Mouse (Mus musculus): ENCODE measurements around the gene Tmco3.
A peak's percentile ranks its signal among the peaks of the same experiment; 100 is the strongest.
"Not testable (repeated sequence)": the region's sequence is repeated elsewhere in the genome, so short reads cannot be mapped to it uniquely, and the experiment has no call there.

The Tmco3 gene

DNA sequence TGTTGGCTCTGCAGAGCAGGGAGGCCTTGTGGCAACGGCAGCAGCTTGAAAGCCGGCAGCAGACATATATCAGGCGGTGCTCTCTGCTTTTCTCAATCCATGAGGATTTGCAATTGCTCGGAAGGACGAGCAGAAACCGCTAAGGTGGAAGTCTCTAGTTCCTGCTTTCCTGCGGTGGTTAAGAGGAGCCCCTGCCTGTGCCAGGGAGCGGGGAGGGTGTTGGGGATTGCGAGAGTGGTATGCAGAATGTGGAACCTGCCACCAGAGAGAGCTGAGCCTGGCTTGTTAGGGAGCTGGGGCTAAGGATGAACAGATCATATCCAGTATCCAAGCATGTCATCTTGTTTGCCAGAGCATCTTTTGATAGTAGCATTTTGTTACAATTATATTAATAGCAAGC is 18.9 kb downstream of the Tmco3 start:
- no peak for DNase-seq

DNA sequence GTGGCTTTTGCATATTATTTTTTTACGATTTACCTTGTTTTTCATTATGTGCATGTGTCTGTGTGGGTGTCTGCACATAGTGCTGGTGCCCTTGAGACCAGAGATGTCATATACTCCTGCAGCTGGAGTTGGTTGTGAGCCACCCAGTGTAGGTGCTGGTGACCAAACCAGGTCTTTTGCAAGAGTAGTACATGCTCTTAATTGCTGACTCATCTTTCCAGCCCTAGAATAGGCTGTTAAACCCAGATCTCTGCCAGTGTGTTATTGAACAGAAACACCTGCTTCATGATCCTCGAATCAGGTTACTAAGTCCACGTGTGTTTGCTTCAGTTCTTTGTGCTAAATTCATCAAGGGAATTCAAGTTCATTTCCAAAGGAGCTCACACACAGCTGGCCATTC is 26.9 kb downstream of the Tmco3 start:
- DNase-seq: no peak

DNA sequence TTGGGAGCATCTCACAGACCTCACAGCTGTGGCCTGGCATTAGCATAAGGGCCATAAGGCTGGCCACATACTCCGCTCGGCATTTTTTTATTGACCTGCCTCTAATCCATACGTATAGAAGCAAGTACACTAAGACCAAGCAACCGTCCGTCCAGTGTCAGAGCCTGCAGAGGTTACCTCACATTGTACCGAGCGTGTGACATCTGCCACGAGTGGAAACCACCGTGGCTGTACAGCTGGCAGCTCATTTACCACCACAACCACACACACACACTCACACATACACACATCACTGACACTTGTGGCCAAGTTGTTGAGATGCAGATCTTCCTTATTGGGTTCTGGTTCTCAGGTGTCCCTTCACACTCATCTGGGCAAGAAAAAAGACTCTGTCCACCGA is 28.7 kb downstream of the Tmco3 start:
- DNase-seq: no peak

DNA sequence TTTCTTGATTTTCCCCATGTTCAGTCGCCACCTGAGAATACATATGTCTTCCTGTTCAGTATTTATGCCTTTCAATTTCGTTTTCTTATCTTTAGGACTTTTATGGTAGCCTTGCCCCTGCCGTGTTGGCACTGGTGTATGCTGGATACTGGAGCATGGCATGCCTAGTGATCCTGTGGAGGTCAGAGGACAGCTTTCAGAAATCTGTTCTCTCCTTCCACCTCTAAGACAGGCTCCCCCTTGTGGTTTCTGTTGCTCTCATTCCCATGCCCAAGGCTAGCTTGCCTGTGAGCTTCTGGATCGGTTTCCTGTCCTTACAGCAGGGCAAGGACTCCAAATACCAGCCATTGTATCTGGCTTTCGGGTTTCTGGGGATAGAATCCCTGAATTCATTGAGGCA is 38.6 kb downstream of the Tmco3 start:
- peak; percentile 50 for DNase-seq

DNA sequence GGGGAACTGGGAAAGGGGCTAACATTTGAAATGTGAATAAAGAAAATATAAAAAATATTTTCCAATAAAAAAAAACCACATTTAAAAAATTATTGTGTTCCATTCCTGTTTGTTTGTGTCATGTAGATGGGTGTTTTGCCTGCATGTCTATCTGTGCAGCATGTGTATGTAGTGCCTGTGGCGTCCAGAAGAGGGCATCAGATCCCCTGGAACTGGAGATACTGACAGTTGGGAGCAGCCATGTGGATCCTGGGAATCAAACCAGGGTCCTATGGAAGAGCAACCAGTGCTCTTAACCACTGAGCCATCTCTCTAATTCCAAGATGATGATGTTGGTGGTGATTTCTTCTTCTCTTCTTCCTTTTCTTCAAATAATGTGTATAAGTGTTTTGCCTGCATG is 46.7 kb downstream of the Tmco3 start:
- DNase-seq: no peak

DNA sequence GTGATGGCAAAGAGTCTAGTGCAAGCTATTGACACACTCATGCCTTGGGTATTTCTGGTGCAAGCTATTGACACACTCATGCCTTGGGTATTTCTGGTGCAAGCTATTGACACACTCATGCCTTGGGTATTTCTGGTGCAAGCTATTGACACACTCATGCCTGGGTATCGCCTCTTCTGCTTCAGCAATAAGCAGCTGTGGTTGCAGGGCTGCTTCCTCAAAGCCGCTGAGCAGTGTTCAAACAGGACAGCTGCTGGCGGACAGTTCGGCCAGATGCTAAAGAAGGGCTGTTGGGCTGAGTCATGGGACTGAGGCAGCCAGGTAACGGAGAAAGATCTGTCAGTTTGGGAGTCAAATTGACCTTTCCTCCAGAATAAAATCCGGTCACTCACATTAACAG is 49.3 kb downstream of the Tmco3 start:
- not testable (repeated sequence) for DNase-seq

DNA sequence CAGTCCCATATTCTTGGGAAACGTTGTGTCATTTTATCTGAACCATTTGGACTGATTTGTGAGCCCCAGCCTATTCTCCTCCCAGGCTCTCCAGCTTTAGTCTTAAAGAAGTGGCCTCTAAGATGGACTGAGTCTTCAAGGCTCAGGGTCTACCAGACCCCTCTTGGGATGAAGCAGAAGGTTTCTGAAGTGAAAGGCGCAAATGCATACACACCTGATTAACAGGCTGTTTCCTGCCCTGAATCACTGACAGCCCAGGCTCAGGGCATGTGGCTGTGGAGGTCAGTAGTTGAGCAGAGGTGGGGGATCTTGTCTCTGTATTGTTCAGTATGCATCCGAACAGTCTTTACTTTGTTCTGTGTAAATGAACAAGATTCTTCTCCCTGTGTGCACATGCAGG is 49.7 kb downstream of the Tmco3 start:
- DNase-seq: no peak

DNA sequence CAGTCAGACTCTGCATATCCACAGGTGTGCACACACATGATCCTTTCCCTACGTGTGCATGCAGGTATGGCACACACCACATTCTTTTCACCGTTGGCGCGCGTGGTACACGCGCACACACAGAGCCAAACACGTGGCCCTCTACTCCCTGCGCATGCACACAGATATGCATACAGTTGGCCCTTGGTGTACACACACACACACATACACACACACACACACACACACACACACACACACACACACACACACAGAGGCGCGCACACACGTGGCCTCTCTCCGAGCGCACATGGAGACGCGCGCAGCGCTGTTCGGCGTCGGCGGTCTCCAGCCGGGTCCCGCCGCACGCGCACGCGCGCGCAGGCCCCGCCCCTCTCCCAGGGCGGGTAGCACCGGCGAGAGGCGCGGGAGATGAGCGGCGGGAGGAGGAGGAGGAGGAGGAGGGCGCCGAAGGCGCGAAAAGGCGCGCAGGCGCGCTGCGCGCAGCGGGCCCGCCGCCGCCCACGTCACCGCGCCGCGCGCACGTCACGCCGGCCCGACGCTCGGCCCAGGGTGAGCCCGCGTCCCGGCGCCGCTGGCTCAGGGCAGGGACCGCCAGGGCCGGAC is 50.4 kb downstream of the Tmco3 start, which contains the start of gene Tfdp1:
Gene Tfdp1 (plus strand): TSS at position 497 of the 606 bp plus-strand sequence.
- DNase-seq: peak; percentile 91

DNA sequence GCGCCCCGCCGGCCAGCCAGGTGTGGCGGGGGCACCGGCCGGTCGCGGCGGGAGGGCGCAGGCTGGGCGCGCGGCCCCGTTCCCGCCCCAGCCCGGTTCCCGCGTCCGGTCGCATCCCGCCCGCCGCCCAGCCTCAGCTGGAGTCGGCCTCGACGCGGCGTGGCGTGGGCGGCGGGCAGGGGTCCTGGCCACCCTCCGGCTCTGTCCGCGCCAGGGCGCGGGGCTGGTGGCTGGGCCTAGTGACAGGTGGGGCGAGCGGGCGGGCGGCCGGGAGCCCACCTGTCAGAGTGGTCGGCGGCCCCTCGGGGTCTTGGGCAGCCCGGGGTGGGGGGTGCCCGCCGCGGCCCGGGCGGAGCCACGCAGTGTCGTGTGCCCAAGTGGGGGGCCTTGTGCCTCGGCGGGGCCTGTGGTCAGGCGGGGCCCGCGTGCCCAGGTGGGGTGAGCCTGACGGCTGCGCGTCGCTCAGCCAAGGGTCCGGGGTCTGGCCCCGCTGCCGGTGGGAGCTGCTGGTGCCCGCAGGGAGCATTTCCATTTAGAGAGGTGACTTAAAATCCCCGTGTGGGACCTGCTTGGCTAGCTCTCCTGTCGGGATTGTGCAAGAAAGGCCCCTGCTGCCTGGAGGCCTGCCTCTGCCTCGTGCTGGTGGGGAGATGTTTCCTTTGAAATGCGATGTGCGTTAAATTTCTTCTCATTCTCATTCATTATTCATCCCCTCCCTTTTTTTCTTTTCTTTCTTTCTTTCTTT is 51.1 kb downstream of the Tmco3 start:
- DNase-seq: peak; percentile 36

DNA sequence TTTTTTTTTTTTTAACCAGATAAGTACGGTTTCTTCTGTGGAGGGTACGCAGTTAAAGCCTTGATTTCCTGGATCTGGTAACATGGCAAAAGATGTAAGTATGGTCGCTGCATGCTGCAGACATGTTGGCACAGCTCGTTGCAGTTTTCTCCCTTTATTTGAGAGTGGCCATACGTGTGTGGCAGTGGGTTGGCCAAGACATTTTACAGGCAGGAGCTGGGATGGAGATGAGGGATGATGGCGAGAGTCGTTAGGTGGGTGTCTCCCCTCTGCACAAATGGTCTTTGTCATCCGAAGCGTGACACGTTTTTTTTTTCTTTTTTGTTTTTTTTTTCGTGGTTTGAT is 51.6 kb downstream of the Tmco3 start:
- no peak for DNase-seq

DNA sequence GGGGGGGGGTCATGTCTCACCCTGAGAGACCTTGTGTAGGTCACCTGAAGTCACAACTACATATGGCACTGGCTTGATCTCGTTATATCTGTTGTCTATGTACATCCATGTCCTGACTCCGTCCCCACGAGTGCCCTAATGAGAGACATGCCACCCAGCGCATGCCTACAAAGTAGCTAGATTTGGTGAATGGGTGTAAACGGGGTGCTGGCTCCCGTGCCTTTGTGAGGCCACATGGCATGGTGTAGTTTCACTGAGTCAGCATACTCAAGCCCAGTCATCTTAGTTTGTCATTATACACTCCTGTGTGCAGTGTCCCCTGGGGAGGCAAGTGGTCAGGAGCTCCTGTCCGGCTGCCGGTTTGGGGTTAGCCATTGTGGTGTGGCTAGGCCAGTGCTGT is 52.7 kb downstream of the Tmco3 start:
- no peak for DNase-seq

DNA sequence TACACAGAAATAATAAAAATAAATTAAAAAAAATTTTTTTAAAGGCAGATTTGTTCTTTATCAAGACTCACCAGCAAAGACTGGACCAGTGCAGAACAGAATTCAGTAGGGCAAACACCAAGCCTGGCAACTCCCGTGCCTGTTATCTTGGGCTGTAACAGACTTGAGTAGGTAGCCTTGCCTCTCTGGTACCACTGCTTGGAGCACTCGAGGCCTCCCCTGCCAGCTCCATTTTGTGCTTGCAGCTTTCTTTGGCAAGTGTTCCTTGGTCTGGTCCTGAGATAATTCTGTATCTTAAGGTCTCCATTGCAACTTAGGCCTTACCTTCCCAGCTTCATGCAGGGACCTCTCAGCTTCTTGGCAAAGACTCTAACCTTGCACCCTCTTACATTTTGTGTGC is 54.4 kb downstream of the Tmco3 start:
- DNase-seq: no peak

DNA sequence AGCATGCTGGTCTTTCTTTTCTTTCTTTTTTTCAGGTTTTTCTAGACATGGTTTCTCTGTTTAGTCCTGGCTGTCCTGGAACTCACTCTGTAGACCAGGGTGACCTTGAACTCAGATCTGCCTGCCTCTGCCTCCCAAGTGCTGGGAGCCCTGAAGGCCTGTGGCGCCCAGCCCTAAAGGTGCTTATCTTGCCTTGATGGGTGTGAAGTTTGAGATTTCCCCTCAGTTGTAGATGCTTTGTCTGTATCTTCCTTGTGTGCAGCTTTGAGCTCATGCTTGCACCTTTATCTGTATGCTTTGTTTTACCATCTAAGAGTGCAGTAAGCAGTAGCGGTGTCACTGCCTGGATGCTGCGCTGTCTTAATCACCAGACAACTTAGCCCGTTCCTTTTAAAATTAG is 55.1 kb downstream of the Tmco3 start:
- DNase-seq: no peak

DNA sequence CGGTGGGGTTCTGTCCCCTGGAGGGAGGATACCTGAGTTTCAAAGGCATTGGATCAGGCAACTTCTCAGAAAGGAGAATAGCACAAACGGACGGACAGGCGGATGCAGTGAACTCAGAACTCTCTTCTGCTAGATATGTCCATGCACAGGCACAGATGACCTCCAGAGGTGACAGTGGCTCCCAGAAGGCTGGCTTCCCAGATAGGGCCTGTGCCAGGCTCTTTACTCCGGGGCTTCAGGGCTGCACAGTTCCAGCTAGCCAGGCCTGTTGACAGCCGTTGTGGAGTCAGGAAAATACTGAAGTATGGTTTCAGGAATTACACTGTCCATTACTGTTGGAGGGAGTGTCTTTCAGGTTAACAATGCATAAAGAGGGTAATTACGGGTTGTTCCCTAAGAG is 62.1 kb downstream of the Tmco3 start:
- no peak for DNase-seq

DNA sequence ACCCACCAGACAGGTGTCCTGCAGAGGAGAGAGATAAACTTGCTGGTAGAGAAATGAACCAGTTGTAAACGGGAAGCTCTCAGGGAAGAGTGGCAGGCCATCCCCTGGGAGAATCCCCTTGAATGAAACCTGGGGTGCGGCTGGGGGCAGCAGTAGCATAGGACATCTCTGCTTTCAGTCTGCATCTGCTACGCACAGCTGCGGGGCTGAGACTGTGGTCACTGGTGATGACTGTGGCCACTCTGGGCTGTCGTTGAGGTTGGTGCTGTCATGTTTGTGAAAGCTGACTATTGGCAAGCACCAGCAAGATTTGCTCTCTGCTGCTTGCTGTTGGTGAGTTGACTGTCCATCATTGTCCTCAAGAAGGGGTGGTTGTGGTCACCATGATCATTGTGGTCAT is 63.6 kb downstream of the Tmco3 start:
- DNase-seq: no peak

DNA sequence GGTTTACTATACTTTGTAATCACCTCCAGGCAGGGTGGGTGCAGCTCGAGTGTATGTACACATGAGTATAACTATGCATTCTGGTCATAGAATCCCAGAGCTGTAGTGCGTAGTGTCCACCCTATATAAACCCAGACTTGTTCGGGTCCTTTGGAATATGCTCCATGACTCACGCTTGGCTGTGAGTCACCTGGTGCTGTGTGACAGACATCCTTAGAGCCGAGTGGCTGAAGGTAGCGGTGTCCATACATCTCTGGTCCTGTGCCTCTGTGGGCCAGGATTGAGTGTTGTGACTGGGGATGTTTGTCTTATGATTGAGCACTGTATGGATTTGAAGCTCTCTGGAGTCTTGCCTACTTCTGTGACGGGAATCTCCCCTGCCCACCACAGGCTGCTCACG is 64.6 kb downstream of the Tmco3 start:
- no peak for DNase-seq

DNA sequence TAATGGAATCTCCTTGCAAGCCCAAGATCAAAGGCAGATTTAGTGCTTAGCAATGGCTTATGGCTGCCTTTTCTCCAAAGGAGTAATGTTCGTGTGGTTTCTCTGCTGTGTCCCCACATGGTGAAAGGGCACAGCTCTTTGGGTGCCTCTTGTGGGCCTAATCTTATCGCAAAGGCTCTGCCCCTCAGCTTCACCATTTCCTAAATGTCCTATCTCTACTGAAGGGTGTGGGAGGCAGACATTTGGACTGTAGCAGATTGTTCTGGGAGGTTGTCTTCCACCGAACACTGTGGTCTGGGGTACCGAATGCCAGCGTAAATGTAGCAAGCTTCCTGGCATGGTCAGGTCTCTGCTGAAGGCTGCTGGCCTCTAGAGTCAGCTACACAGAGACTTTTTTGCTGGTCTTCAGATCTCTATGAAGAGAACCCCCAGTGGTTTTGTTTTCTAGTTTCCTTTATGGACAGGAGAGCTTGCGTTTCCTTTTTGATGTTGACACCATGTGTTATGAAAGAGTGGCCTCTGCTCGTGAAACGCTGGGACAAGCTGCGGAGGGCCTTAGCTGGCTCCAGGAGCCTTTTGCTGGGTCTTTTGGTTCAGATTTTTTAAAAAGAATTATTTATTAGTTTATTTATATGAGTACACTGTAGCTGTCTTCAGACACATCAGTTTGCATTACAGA is 65.3 kb downstream of the Tmco3 start:
- no peak for DNase-seq

DNA sequence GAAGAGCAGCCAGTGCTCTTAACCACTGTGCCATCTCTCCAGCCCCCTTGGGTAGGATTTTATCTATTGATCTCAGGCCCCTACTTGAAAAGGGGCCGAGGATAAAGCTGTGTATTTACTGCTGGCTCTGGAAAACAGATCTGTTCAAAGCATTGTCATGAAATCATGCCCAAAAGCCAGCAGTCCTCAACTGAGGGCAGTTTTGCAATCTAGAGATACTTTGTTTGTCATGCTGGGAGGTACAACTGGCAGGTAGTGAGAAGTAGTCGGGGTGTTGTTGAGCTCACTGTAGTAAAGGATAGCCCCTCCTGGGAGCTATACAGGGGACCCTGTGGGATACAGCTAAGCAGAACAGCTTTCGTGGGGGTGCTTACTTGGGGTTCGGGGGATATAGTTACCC is 65.9 kb downstream of the Tmco3 start:
- DNase-seq: no peak

DNA sequence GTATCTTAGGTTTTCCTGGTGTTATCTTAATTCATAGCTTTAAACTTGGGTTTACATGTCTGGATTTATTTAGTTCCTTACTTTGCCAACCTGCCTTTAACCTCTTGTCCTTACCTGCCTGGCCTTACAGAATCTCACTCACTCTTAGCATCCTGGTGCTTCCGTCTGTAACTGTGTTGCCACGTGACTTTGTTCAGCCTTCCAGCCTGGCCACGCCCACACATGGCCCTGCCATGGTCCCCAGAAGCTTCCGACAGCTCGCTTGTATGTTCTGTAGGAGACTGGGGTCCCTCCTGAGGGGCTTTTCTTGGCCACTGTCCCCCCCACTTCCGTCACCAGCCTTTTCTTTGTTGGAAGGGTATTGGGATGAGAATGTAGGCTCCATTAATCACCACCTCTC is 68.2 kb downstream of the Tmco3 start:
- DNase-seq: no peak

DNA sequence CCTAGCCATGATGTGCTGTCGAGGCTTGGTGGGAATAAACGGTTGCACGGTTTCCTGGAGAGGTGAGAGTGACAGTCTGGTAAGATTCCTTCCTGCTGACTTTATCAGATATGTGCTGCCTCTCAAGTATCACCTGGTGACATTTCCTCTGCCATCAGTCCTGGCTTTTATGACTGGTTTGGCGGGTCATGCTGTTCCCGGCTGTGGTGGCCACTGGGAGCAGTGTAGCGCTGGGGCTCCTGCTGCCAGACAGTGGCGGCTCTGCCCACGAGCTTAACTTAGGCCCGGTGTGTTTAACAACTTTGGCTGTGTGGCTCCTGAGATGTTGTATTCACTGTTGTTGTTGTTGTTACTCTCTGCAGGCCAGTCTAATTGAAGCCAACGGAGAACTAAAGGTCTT is 68.7 kb downstream of the Tmco3 start:
- DNase-seq: no peak

DNA sequence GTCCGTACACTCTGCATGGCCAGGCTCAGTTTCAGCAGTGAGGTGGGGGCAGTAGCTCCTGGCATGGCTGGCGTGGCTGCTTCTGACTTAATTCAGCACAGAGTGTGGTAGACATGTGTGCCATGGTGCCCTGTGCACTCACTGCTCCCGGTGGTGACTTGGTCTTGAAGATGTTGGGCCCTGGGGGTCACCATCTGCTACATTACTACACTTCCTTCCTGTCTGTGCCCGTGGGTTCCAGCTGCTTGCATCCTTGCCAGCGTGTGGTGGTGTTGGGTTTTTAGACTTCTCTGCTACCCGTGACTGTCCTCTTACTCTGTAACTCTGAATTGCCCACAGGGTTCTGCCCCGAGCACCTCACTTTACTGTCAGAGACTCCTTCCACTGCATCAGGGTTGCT is 72.2 kb downstream of the Tmco3 start:
- DNase-seq: no peak

DNA sequence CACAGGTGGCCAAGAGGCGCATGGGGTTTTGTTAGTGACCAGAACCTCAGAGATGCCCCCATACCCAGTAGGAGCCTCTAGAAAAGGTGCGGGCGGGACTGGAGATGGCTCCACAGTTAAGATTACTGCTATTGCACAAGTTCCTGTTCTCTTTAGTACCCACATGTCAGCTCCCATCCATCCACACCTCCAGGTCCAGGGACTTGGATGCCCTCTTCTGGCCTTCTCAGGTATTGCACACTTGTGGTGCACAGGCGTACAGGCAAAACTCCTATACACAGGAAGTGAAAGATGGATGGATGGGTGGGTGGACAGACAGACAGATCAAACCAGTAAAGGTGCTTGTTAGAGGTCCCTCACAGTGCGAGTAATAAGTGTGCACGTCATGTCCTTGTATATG is 73.9 kb downstream of the Tmco3 start:
- no peak for DNase-seq

Data from kidney, postnatal 14 days (tissue).